Mouse (Mus musculus) stomach, embryonic 15.5 days (tissue): ENCODE measurements at regions not wholly inside any gene's neighbourhood (a gene's known extent, or its start where the extent isn't known, plus 50 kb on each side); places are given as distances from the start of the nearest gene placed in this dataset.

Experiments used
- ATAC-seq: fragments of 200-750 bp; cut with Nextera tagmentation; 2 replicates; pipeline ENCODE4 v1.8.0; 2017; ENCODE audit warnings: low read depth, moderate number of reproducible peaks, moderate TSS enrichment; ENCODE audit not compliant: insufficient read depth, low FRiP score
- H3K27ac ChIP-seq: fragments of 300-500 bp; sonication (generic); 2 replicates; pipeline ENCODE4 v1.5.1; 2015; ENCODE audit warnings: mild to moderate bottlenecking, inconsistent platforms
- H3K27me3 ChIP-seq: fragments of 300-500 bp; sonication (generic); replicated peaks from 2 replicates; pipeline ENCODE4 v1.6.1; 2015; ENCODE audit warnings: inconsistent platforms
- H3K36me3 ChIP-seq: fragments of 300-500 bp; sonication (generic); 2 replicates; pipeline ENCODE4 v1.6.1; 2015; ENCODE audit warnings: inconsistent platforms
- H3K4me1 ChIP-seq: fragments of 300-500 bp; sonication (generic); 2 replicates; pipeline ENCODE4 v1.6.1; 2015; ENCODE audit warnings: inconsistent platforms
- H3K4me2 ChIP-seq: fragments of 300-500 bp; sonication (generic); 2 replicates; pipeline ENCODE4 v1.6.1; 2015; ENCODE audit warnings: mild to moderate bottlenecking, inconsistent platforms
- H3K4me3 ChIP-seq: fragments of 300-500 bp; sonication (generic); replicated peaks from 2 replicates; pipeline ENCODE4 v1.5.1; 2015; ENCODE audit warnings: inconsistent platforms
- H3K9ac ChIP-seq: fragments of 300-500 bp; sonication (generic); 2 replicates; pipeline ENCODE4 v1.6.1; 2015; ENCODE audit warnings: inconsistent platforms
- H3K9me3 ChIP-seq: fragments of 300-500 bp; sonication (generic); 2 replicates; pipeline ENCODE4 v1.6.1; 2016; ENCODE audit warnings: inconsistent platforms
- WGBS: fragments of 180-500 bp; shearing (Covaris S2); methylation state at CpG from one replicate; pipeline ENCODE4 v1.1.7; 2015; 5-methylcytosine and 5-hydroxymethylcytosine counted together

GRCm38 (mm10) chr8:24215510-24216138 lies 510.0 kb downstream of the Adam3 start:
- Histone ChIP-seq H3K36me3 (no peaks in the 10 kb centered on the region), H3K9me3 (no peaks in the 10 kb centered on the region), H3K4me2 (no peak overlapping the region), H3K27me3 (no peaks in the 10 kb centered on the region), H3K27ac (no peak overlapping the region), H3K9ac (no peak overlapping the region), H3K4me1 (no peaks in the 10 kb centered on the region), H3K4me3 (no peak overlapping the region)
- no peak for ATAC-seq
- WGBS, result 59% methylated on average over 9 of the region's 9 CpGs

DNA sequence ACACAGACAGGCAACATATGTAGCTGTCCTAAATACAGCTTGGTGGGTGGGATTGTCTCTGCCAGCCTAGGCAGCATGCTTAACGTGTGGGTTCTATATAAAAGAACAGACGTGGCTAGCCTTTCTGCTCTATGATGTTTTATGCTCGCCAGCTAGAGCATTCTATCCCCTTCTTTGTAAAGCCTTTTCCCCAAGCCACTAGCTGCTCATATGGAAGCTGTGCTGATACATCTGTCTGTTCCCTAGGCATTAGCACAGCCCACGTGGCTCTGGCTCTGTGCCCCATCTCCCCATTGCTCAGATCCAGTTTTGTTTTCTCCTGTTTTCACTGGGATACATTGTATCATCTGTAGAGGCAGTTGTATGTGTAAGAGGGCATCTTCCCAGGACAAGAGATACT lies 511.3 kb downstream of the Adam3 start:
- Histone ChIP-seq H3K36me3 (no peaks in the 10 kb centered on the region), H3K4me1 (no peaks in the 10 kb centered on the region), H3K9ac (no peak overlapping the region), H3K4me3 (no peak overlapping the region), H3K27me3 (no peaks in the 10 kb centered on the region), H3K4me2 (no peak overlapping the region), H3K27ac (no peak overlapping the region), H3K9me3 (no peaks in the 10 kb centered on the region)
- WGBS, result 80% methylated on average over 4 of the region's 4 CpGs
- ATAC-seq, result no peak

DNA sequence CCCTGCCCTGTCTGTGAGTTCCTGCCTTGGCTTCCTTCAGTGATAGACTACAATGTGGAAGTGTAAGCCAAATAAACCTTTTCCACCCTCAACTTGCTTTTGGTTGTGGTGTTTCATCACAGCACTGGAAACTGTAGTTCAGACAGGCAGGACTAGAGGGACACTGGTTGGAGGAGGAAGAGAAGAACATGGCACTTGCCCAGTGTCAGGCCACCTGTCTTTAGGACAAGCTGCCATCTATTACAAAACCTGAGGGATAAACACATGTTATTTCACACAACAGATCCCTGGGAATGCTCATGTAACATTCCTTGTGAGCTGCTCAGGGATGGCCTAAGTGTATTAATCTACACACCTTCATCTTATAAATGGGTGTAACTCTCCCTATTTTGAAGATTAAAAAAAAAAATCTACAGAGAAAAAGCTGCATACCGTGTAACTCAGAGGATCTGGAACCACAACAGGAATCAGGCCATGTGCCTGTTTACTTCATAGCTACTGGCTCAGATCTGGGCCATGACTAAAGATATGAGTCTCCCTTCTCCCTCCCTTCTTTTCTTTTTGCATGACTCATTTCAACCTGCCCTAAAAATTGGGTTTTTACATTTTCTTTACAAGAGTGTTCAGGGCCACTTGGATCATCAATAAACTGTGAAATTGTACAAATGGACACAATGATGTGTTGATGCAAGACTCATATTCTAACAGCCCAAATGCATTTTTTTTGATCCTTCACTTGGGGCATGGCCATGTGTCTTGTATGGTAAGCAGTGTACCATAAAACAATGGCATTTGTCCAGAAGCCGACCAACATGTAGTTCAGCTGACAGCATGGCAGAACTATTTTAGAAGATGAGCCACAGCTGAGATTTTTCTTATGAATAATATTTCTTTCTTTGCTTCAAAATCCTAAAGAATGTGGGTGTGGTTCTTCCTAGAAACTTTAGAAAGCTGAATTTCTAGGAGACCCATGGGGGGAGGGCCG lies 513.1 kb downstream of the Adam3 start:
- Histone ChIP-seq H3K27ac (no peak overlapping the region), H3K4me2 (no peak overlapping the region), H3K9me3 (no peaks in the 10 kb centered on the region), H3K4me3 (no peak overlapping the region), H3K36me3 (no peaks in the 10 kb centered on the region), H3K4me1 (no peaks in the 10 kb centered on the region), H3K27me3 (no peaks in the 10 kb centered on the region), H3K9ac (no peak overlapping the region)
- WGBS, result 78% methylated on average over 3 of the region's 3 CpGs
- no peak for ATAC-seq

GRCm38 (mm10) chr8:24211091-24211490 lies 514.6 kb downstream of the Adam3 start:
- WGBS, result 71% methylated on average over 1 of the region's 1 CpGs

More at GRCm38 (mm10) chr8:24211091-24211490, 514.6 kb downstream of the Adam3 start:
- Histone ChIP-seq H3K9me3 (no peaks in the 10 kb centered on the region), H3K27me3 (no peaks in the 10 kb centered on the region), H3K27ac (no peak overlapping the region), H3K4me3 (no peak overlapping the region), H3K9ac (no peak overlapping the region), H3K4me1 (no peaks in the 10 kb centered on the region), H3K4me2 (no peak overlapping the region), H3K36me3 (no peaks in the 10 kb centered on the region)
- ATAC-seq, result no peak
